Mouse (Mus musculus) megakaryocyte-erythroid progenitor cell, adult 5-6 weeks (primary cell): ENCODE results near the gene Rrp9. TPM values are rescaled to one million over a fixed set of nuclear protein-coding genes. Genes with fewer than 3 reads are reported as not detected.

Experiments
- ATAC-seq: replicated peaks from 2 replicates; pipeline ENCODE4 v1.8.0; 2016; ENCODE audit warnings: mild to moderate bottlenecking, inconsistent platforms; ENCODE audit not compliant: severe bottlenecking, poor library complexity, low FRiP score, low TSS enrichment
- total RNA-seq, 2 experiments: library from RNA; stranded (forward) in 1 of 2; stranded (reverse) in 1 of 2; fragments of 200-1000, 215-1000 nt in 1 of 2; fragments of >200 nt in 1 of 2; fragmentation: Nextera tagmentation in 1 of 2; gene quantifications; 2 replicates each; pipeline ENCODE4 v1.2.3; 2014 to 2017

Rrp9 gene
- total RNA-seq (2014; fragmentation: Nextera tagmentation) (57.3 and 80.8 TPM in 2 replicates), total RNA-seq (2017) (80.0 and 82.4 TPM in 2 replicates)

- ATAC-seq: no peak
These were observed at the start of gene Rrp9 for GRCm38 (mm10) chr9:106475663-106476001. Gene Rrp9 (plus strand): TSS chr9:106475963.

- peak; percentile 15 for ATAC-seq
These were observed 47.0 kb upstream of the Rrp9 start for GRCm38 (mm10) chr9:106428719-106429220.

GRCm38 (mm10) chr9:106429221-106430014, 46.3 kb upstream of the Rrp9 start, which contains the start of gene Rpl29:
Gene Rpl29 (plus strand): TSS chr9:106429454.
- ATAC-seq: peak; percentile 84

DNA sequence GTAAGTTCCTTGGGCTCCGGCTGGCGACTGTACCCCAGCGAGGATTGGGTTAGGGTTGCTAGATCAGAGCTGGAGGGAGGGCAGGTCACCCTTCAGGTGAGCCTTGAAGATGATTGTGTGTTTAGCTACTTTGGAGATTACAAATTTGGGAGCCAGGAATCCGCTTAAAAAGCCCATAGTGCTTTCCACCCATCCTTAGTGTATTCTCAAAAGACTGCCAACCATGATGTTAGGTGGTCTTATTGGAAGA, 45.8 kb upstream of the Rrp9 start:
- ATAC-seq: no peak

DNA sequence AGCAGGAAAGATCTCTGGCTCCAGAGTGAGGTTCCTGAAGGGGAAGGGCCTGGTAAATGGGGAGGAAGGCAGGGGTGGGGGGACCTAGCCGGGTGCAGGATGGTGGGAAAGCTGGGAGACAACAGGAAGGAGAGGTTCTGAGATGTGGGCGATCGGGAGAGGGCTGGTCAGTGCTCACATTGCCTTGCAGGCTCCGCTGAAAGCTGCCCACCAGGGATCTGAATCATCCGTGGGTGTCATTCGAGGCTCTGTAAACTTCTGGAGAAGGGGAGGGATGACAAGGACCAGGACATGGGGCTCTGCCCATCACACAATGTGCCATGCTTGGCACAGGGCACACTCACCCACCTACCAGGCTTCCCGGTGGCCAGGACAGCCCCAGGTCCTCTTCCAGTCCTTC, 42.4 kb upstream of the Rrp9 start:
- no peak for ATAC-seq

DNA sequence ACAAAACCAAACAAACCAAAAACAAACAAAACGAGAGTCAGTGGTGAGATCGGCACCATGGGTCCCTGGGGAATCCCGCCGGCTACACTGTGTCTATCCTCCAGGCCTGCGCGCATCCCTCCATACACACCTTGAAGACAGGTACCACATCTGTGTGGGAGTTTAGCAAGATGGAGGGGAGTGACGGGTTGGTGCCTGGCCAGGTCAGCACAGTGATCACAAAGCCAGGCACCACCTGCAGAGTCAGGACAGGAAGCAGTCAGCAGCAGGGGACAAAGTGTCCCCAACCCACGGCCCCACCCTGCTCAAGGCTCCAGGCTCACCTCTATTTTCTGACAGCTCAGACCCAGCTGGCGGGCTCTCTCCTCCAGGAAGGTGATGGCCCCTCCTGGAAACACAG, 39.2 kb upstream of the Rrp9 start:
- ATAC-seq: no peak

GRCm38 (mm10) chr9:106442680-106443079, 33.1 kb upstream of the Rrp9 start:
- no peak for ATAC-seq

DNA sequence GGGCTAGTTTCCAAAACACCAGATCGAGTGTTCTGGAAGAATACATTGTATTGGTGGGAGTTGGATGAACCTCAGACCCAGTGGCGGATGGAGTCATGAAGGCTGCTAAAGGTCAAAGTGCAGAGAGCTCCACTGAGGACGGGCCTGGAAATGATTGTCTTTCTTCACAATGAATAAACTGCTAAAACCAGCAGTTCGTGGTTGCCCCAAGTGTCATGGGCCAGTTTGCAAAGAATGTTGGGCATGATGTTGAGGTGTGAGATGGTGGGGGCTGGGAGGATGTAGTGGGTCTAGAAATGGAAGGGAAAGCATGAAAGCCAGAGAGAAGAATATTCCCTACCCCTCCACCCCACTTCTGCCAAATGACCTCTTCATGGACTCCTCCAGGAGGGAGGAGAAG, 30.9 kb upstream of the Rrp9 start:
- ATAC-seq: no peak

DNA sequence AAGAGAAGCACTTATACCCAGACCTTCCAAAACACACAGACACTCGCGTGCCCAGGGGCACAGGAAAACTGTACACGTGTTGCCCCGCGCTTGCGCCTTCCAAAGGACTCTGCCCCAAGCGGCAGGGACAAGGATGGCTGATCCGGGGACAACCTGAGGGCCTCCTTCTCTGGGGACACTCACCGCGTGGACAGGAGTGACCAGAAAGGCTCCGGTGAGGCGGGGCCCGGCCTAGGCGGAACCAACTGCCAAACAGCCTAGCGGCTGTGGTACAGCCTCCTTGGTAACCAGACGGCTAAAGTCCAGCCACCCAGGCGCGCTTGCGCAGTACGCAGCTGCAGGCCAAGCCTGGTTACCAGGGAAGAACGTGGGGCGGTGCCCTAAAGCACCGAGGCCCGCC, 28.4 kb upstream of the Rrp9 start, which contains the start of the genes Abhd14b and Abhd14a:
Abhd14b (plus strand) TSS at position 112 of the 400 bp plus-strand sequence.
Abhd14a (minus strand) TSS at position 331 of the 400 bp plus-strand sequence.
- peak; percentile 74 for ATAC-seq

GRCm38 (mm10) chr9:106447951-106448350, 27.8 kb upstream of the Rrp9 start:
- ATAC-seq: no peak

- ATAC-seq: peak; percentile 78
These were observed 27.2 kb upstream of the Rrp9 start for GRCm38 (mm10) chr9:106448498-106449031.

- ATAC-seq: no peak
These were observed 25.8 kb upstream of the Rrp9 start for GRCm38 (mm10) chr9:106449947-106450346.

- ATAC-seq: no peak
These were observed 25.1 kb upstream of the Rrp9 start for GRCm38 (mm10) chr9:106450661-106451060.

DNA sequence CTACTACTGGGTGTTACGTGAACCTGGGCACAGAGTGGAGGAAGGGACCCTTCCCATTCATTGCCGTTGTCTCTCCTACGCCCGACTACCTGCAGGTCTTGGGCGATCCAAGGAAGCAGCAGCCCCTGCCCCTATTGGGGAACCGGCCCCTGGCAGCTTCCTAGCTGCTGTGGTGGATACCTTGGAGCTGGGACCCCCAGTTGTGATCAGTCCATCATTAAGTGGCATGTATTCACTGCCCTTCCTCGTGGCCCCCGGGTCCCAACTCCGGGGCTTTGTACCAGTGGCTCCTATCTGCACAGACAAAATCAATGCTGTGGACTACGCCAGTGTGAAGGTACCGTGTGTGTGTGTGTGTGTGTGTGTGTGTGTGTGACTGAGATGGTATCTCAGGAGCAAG, 24.5 kb upstream of the Rrp9 start:
- no peak for ATAC-seq

DNA sequence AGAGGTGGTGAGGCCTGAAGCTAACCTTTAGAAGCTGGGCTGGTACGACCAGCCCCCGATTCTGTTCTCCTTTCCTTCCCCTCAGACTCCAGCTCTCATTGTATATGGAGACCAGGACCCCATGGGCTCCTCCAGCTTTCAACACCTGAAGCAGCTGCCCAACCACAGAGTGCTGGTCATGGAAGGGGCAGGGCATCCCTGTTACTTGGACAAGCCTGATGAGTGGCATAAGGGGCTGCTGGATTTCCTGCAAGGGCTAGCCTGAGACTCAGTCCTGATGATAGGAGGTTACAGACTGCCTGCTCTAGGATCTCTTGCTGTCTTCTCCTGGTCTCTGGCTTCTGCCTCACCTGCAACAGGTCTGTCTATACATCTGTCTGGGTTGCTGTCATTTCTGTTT, 23.9 kb upstream of the Rrp9 start:
- ATAC-seq: no peak

DNA sequence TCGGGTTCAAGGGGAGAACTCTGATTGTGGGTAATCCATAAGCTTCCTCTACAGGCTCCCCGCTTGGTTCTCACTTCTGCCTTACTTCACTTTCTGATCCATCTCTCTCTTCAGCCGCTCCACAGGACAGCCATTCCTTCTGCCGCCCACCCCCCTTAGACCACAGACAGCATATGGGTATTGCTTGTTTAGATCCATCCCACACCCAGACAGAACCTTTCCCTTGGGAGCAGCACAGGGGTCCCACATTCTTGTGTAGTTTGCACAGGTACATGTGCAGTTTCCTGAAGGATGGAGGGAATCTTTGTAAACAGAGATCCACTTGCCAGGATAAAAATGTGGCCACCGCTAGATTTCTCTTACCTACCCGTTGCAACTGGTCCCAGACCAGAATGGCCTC, 23.4 kb upstream of the Rrp9 start:
- ATAC-seq: no peak

GRCm38 (mm10) chr9:106452821-106453220, 22.9 kb upstream of the Rrp9 start:
- no peak for ATAC-seq

- ATAC-seq: peak; percentile 24; the same call in 1 of the 2 replicates
These were observed 22.3 kb upstream of the Rrp9 start, which contains the start of gene Pcbp4 for GRCm38 (mm10) chr9:106453271-106454070. Gene Pcbp4 (plus strand): TSS chr9:106453291.

DNA sequence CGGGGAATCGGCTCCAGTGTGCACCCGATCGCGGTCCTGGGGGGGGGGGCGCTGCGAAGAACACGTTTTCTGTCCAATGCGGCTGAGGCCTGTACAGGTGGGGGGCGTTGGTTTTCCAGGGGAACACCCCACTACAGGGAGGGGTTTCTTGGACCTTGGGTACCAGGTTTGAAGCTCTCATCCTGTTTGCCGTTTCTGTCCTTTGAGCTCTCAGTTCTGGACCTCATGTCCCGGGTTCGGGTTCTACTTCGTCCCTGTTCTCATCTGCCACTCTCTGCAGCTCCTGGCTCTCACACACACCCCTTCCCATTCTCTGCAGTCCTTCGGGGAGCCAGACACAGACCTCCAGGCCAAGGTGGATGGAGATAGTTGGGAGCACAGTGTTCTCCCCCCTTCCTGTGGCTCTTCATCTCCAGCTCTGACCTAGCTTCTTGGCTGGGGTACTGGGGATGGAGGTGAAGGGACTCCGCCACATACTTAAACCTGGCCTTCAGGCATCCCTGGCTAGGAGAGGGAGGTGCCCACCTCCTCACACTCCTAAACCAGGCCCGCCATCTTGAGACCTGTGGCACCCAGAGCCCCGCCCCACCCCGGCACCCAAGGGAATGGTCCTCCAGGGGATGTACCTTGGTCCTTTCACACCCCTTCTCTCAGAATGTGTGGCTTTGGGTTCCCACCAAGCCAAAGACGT, 21.5 kb upstream of the Rrp9 start:
- ATAC-seq: no peak
